Mouse (Mus musculus) megakaryocyte progenitor cell, adult 5-6 weeks (primary cell): ENCODE data around the gene Arfgap2. TPM values are rescaled to one million over a fixed set of nuclear protein-coding genes. Genes with fewer than 3 reads are reported as not detected.

Experiments
- ATAC-seq: replicated peaks from 2 replicates; pipeline ENCODE4 v1.8.0; 2016; ENCODE audit warnings: mild to moderate bottlenecking, moderate TSS enrichment, inconsistent platforms; ENCODE audit not compliant: poor library complexity
- total RNA-seq, 2 experiments: library from RNA; stranded (forward) in 1 of 2; stranded (reverse) in 1 of 2; fragments of 157-497, 149-512 nt in 1 of 2; fragments of 200-1000 nt in 1 of 2; gene quantifications; 2 replicates each; pipeline versions ENCODE4 v1.2.3 to v1.2.4; 2015 to 2017

Arfgap2 gene
- total RNA-seq, 2 experiments from 2014 or later, result 33.6 to 38.2 TPM

DNA sequence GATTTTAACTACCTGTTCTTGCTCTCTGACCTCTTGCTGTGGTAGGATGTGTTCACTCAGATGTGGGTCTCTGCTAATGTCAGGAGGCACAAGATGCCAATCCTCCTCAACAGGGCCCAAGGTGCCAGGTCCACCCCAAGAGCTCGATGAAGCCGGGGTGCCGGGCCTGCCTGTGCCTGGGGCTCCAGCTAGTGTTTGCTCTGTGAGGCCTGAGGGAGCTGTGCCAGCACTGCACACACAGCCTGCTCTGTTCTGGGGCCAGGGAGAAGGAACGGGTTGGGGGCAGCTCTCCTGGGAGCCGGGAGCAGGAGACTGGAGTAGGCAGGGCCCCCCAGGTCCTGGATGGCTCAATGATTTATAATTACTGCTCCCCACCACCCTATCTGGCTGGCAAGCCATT is 6.7 kb upstream of the Arfgap2 start:
- ATAC-seq, result no peak

- ATAC-seq, result no peak
Observed at GRCm38 (mm10) chr2:91258830-91259229, 5.9 kb upstream of the Arfgap2 start.

DNA sequence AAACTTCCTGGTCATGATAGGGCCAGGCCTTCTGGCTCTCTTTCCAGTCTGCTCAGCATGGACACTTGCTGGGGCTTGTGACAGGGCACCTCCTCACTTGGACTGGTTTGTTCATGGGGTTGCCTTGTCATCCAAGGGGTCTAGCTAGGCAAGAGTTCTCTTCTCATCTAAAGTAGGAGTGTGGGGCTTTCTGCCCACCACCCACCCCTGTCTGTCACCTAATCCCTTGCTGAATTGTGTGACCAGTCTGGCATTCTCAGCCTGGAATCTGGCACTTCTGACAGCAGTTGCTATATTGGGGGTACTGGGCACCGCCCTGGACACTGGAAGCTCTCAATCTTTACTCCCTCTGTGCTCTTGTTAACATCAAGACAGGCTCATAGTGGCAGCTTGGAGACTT is 5.3 kb upstream of the Arfgap2 start:
- no peak for ATAC-seq

DNA sequence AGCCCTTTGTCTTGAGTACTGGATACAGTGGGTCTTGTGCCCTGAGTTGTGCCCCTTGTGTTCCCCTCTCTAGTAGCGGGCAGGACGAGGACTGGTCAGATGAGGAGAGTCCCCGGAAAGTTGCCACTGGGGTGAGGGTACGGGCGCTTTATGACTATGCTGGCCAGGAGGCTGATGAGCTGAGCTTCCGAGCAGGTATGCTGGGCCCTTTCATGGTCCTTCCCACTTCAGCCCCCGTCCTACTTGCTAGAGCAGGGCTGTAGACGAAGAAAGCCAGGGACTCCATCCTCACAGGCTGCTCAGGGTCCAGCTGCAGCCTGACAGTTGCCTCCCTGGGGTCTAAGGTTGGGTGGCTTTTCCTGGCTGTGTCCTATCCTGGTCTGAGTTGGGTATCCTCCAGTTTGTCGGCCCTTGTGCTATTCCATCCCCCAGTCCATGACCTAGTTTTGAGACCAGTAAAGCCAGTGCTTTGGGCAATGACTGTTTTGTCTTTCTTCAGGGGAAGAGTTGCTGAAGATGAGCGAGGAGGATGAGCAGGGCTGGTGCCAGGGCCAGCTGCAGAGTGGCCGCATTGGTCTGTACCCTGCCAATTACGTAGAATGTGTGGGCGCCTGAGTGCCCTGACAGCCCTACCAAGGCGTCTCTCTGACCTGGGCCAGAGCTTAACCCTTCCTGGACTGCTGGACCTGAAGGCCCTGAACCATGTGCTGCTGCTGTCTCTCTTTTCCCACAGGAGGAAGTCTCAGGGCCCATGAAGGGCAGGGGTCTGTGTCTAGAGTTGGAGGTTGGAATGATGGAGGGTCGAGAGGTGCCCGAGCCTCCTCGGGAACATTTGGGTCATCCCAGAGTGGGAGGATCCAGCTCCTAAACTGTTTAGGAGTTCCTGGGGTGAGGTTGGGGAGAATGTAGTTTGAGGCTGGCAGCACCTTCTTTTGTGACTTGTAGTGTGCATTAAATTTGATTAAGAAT is 798 bp upstream of the Arfgap2 start:
- no peak for ATAC-seq

GRCm38 (mm10) chr2:91268042-91268441 is 3.3 kb downstream of the Arfgap2 start:
- no peak for ATAC-seq

- ATAC-seq, result no peak
Observed at GRCm38 (mm10) chr2:91268706-91269105, 3.9 kb downstream of the Arfgap2 start.

DNA sequence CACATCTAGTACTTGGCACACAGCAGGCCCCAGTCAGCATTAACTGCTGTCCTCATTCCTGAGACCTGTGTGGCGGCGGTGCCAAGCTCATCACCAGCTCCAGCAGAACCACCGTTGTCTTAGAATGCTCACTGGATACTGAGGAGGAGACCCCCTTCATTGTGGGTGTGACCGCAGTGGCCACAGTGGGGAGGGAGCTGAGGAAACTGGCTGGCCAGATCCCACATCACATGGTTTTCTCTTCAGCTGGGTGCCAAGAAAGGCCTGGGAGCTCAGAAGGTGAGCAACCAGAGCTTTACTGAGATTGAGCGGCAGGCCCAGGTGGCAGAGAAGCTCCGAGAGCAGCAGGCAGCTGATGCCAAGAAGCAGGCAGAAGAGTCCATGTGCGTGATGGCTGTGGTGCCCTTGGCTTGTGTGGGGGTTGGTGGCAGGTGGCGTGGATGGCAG is 4.9 kb downstream of the Arfgap2 start:
- ATAC-seq, result no peak

DNA sequence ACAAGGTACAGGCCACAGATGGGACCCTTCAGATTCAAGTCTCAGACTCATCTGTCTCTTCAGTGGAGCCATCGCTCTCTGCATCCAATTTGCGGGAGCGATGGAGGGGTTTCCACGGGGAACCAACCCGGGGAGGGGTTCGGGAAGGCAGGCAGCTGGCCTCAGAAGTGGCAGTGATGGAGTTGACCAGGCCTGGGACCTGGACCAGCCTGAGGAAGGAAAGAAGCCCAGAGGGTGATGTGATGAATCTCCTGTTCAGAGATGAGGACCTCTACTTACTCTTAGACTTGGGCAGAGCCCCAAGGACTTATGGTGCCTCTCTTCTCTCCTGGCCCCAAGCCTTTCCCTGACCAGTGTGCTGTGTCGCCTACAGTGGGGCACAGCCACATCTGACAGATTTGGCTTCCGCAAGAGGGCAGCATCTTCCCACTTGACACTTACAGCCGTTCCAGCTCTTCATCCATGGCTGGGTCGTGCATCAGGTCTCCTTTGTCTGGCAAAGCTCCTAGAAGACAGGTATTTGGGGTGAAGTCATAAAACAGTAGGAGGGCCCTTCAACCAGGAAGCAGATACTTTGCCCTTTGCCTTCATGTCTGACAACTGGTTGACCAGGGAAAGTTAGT is 14.1 kb downstream of the Arfgap2 start:
- no peak; the same call in 1 of the 2 replicates for ATAC-seq

DNA sequence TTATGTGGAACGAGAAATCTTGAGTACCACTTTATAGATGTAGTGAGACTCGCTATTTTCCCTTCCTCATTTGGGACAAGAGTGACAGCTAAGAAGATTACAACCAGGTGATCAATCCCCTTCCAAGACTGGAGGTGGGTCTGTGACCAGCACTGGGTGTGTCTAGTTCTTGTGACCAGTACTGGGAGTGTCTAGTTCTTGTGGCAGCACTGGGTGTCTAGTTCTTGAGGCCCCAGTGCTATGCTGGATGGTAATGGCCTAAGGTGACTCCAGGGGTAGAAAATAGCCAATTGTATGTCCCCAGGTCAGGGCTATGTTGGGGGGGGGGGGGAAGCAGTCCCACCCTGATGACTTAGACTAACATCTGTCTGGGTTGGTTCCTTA is 14.6 kb downstream of the Arfgap2 start:
- ATAC-seq, result no peak

DNA sequence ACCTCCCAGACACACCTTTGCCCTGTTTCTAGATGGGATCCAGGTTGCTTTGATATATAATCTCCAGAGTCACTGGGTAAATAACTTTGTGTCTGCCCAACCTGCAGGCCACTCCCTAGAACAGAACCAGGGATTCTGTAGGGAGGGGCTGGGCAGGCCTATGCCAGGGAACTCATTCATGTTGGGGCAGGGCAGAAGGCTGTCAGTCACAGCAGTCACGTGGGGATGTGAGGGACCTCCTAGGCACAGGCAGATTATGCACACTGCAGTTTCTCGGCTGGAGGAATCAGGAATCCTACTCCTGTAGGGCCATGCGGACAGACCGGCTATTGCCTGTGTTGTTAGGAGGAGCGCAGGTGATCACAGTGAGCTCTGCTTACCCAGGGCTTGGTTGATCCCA is 16.6 kb downstream of the Arfgap2 start:
- no peak for ATAC-seq

DNA sequence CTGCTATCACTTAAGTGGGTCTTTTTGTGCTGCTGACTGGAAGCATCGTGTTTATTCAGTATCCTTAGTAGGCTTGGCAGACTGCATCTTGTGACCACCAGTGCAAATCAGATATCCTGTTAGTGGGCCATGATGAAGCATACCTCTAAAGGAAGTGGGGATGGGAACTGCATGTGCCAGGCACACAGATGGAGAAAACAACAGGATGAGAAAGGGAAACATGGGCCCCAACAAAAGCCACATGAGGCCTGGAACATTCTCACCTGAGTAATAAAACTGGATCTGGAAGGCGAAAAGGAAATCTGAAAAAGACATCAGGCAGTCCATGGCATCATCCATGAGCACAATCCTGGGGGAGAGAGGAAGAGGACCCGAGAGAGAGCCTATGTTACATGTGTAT is 19.2 kb downstream of the Arfgap2 start:
- ATAC-seq, result no peak

DNA sequence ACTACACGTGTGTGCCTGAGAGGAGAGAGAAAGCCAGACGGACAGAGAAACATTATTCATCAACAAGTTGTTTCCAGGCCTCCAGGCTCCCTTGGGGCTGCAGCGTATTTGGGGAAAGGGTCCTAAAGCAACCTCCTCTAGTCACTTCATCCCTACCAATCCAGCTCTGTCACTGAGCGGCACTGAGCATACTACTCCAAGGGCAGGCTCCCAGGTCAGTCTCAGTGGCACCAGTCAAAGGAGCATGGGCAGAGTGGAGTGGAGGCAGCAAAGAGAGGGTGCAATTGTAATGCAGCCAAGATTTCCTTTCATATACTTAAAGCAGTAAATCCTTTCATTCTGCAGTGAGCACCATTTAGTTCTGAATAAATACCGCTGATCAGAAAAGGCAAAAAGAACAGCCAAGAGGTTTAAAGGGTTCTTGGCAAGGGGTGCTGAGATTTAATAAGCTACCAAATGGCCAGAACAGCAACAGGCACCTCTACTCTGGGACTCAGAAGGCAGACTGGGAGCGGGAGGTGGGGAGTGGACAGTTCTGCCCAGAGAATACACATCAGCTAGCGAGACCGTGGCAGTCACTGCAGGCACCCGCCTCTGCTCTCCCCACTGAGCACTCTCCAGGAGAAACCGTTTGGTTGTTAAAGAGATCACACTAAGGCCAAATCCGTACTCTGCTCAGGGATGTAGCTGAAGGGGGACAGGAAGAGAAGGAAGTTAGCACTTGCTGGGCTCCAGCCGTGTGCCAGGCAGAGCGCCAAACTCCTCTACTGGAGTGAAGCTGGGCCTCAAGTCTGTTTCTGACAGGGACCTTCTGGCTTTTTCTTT is 19.8 kb downstream of the Arfgap2 start:
- ATAC-seq, result no peak

DNA sequence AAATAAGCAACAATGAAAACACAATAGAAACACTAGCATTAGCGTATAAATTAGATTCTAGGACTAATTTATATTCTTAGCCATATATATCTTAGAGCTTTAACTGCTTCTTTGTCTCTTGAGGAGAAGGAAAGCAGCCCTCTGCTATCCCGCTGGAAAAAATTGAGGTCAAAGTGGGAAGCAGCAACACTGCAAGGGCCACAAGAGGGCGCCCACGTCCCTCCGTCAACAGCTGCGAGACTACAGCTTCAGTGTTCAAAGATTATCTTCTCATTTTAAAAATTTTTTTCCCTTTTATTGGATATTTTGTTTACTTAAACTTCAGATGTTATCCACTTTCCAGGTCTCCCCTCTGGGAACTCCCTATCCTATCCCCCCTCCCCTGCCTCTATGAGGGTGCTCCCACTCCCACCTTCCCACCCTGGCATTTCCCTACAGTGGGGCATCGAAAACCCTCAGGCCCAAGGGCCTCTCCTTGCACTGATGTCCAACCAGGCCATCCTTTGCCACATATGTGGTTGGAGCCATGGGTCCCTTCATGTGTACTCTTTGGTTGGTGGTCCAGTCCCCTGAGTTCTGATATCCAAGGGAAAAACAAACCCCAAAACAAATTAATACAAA is 21.2 kb downstream of the Arfgap2 start:
- peak; percentile 90 for ATAC-seq

- no peak for ATAC-seq
Observed at GRCm38 (mm10) chr2:91287563-91287962, 22.8 kb downstream of the Arfgap2 start.

- ATAC-seq, result no peak
Observed at GRCm38 (mm10) chr2:91291197-91292007, 26.6 kb downstream of the Arfgap2 start.

GRCm38 (mm10) chr2:91294226-91294625 is 29.5 kb downstream of the Arfgap2 start:
- ATAC-seq, result no peak

DNA sequence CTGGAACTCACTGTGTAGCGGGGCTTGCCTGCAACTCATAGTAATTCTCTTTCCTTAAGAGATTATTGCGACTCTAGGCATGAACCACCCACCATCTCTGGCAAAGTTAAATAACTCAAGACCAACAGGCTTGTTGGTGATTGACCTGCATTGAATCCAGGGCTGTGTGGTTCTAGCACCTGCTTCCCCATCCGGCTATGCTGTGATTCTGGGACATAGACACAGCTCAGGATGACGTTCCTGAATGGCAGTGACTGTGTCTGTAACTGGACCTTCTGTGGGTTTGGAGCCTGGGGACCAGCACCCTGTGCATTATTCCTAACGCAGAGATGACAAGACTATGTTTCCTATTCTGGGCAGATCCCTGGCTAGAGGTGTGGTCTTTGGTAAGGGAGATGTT is 31.1 kb downstream of the Arfgap2 start:
- no peak for ATAC-seq

DNA sequence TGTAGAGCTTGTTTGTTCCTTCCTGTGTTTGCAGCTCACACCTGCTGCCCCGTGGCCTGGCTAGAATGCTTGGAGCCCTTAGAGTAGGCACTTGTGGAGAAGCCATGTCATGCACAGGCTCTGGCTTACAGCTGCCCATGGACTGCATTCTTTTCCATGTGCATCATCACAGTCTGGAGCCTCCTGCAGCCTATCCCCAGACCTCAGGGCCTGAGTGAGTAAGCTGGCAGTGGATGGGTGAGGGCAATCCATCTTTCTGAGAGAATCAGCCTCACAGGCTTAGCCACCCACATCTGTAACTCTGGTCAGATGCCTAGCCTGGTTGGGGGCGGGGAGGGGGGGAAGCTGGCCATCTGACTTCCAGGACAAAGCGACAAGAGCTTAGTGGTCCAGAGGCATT is 34.4 kb downstream of the Arfgap2 start:
- ATAC-seq, result no peak

DNA sequence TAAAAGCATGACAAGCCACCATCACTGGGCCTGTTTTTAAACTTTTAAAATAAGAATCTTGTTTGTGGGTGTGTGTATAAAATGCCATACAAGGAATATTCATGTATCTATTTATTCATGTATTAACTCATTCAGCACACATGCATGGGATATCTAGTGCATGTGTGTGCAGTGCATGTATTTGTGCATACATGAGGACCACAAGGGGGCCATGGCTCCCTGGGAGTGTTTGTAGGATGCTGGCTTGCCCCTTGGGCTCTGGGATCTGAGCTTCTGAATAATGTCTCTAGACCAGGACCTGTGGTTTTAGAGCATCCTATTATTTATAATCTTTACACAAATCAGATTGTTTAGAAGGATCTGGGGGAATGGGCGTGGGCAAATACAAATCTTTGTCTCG is 36.0 kb downstream of the Arfgap2 start:
- no peak for ATAC-seq

DNA sequence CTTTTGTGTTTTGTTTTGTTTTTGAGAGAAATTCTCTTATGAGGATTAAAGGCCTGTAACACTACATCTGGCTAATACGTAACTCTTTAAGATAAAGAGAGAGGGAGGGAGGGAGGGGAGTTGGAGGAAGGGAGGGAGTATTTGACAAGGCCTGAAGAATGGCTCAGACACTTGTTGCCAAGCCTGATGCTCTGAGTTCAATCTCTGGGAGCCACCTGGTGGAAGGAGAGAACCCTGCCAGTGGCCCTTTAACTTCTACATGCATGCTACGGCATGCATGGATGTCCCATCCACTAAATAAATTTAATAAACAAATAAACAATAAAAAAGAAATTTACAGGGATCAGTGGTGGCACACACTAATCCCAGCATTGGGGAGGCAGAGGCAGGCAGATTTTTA is 37.1 kb downstream of the Arfgap2 start:
- peak; percentile 44; the same call in 1 of the 2 replicates for ATAC-seq
